Mouse (Mus musculus): ENCODE measurements around the gene Olfr812. TPM values are rescaled to one million over a fixed set of nuclear protein-coding genes. Genes with fewer than 3 reads are reported as not detected.
"Not testable (repeated sequence)": the region's sequence is repeated elsewhere in the genome, so short reads cannot be mapped to it uniquely, and the experiment has no call there.

Olfr812 gene
- polyA plus RNA-seq (2015; fragmentation: Nextera tagmentation; extraction: Ambion mirVana), result not detected in 2 replicates

DNA sequence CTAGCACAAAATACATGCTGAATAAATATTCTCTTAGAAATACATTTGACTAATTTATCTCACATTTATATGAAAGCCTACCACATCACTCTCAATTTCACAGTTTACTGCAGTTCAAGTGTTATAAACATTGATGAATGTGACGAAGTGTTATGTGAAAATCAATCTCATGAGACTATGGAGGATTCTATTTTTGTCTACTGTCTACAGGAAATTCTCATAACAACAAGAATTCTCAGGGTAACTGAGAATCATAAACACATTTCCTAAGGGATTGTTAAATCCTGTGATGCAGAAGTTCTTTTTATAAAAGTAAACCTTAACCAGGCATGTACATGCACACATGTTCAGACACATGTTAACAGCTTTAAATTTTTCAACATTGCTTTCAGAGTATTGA lies at the start of gene Olfr812:
TSS of gene Olfr812 (minus strand) at position 101 of the 400 bp plus-strand sequence.
- TF ChIP-seq CTCF (IDR thresholded peaks at IDR 0.05; ENCODE audit: low read depth), result no peak

DNA sequence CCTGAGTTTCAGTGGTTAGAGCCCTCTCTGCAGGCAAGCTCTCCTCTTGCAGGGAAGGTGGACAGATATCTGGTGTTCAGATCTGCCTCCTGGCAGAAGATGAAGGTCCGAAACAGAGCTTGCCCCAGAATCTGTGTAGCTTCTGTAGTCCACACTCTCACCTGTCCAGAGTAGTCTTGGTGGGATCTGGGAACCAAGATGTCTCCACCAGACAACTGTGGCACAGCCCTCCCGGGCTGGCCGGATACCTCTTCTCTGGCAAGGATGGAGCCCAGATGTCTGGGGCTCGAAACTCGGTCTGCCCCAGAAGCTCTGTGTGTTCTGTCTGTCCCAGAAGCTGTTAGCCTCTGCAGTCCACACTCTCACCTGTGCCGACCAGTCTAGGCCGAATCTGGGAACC lies 40.0 kb upstream of the Olfr812 start:
- no peak for DNase-seq (ENCODE audit: low spot score)
- Histone ChIP-seq H3K4me1 (replicated peaks; ENCODE audit: insufficient read depth, low read length) (no peaks in the 10 kb centered on the region), H3K36me3 (ENCODE audit: insufficient read depth, low read length) (no peaks in the 10 kb centered on the region), H3K9me3 (replicated peaks; ENCODE audit: low read length) (no peaks in the 10 kb centered on the region), H3K27ac (no peak overlapping the region), H3K4me2 (ENCODE audit: low read length) (no peak overlapping the region), H3K27me3 (ENCODE audit: insufficient read depth, low read length) (no peaks in the 10 kb centered on the region), H3K9ac (ENCODE audit: low read depth, low read length) (no peak overlapping the region), H3K4me3 (replicated peaks; ENCODE audit: low read depth, low read length) (no peak overlapping the region)
- TF ChIP-seq CTCF (IDR thresholded peaks at IDR 0.05; ENCODE audit: low read depth), result no peak
- WGBS, result 79% methylated on average over 7 of the region's 7 CpGs
- no peak for ATAC-seq (replicated peaks; ENCODE audit: low FRiP score, low read depth)

More for the DNA sequence above, at the start of gene Olfr812:
- ATAC-seq (replicated peaks; ENCODE audit: low FRiP score, low read depth) (no peak), DNase-seq (ENCODE audit: low spot score) (no peak)
- H3K9me3 ChIP-seq (replicated peaks; ENCODE audit: low read length), result no peaks in the 10 kb centered on the region
- no peak within 1 kb of the TSS for H3K27ac ChIP-seq
- H3K9ac ChIP-seq (ENCODE audit: low read depth, low read length), result no peak within 1 kb of the TSS
- no peaks in the 10 kb centered on the region for H3K36me3 ChIP-seq (ENCODE audit: insufficient read depth, low read length)
- WGBS, result 62% methylated on average over 1 of the region's 1 CpGs
- no peaks in the 10 kb centered on the region for H3K27me3 ChIP-seq (ENCODE audit: insufficient read depth, low read length)
- H3K4me3 ChIP-seq (replicated peaks; ENCODE audit: low read depth, low read length), result no peak within 1 kb of the TSS
- no peak within 1 kb of the TSS for H3K4me2 ChIP-seq (ENCODE audit: low read length)
- H3K4me1 ChIP-seq (replicated peaks; ENCODE audit: insufficient read depth, low read length), result no peaks in the 10 kb centered on the region

DNA sequence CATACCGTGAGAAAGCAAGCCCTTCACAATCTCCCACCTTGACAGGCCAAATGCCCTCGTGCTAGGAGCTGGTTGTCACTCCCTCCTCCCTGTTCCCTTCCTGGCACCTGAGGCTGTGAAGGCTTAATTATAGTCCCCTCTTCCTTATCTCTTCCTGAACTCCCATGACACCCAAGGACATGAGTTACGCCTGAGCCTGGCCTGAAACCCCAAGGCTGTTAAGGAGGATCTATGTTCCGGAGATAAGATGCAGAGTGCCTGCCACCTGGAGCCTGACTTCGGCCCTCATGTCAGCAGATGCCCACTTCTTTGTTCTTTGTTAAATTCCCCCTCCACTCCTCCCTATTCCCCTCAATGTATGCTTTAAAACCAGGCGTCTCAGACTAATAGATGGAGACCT lies 39.6 kb upstream of the Olfr812 start:
- DNase-seq (ENCODE audit: low spot score); ATAC-seq (replicated peaks; ENCODE audit: low FRiP score, low read depth); H3K9ac ChIP-seq (ENCODE audit: low read depth, low read length); H3K9me3 ChIP-seq (replicated peaks; ENCODE audit: low read length); H3K27ac ChIP-seq; H3K4me1 ChIP-seq (replicated peaks; ENCODE audit: insufficient read depth, low read length); H3K4me2 ChIP-seq (ENCODE audit: low read length); H3K36me3 ChIP-seq (ENCODE audit: insufficient read depth, low read length); H3K27me3 ChIP-seq (ENCODE audit: insufficient read depth, low read length); H3K4me3 ChIP-seq (replicated peaks; ENCODE audit: low read depth, low read length): not testable (repeated sequence)
- WGBS, result 80% methylated on average over 6 of the region's 6 CpGs

DNA sequence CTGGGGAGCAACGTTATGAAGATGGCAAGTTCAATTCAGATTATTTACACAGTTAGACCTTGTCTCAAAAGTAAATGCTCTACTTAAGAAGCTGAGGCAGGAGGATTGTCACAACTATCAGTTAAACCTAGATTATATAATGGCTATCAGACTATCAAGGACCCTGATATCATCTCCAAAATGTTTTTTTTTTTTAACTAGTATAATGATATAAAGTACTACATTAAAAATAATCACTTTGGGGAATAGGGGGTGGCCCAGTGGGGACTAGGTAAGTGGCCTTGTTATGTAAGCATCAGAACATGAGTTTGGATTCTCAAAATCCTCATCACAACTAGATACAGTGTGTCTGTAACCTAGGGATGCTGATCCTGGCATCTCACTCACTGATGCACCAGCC lies 33.9 kb upstream of the Olfr812 start, which contains the start of gene Olfr814:
TSS of gene Olfr814 (minus strand) at position 101 of the 400 bp plus-strand sequence.
- WGBS, result no CpG with 5 or more reads among the region's 1 CpGs
- not testable (repeated sequence) for H3K9ac ChIP-seq (ENCODE audit: low read depth, low read length); DNase-seq (ENCODE audit: low spot score); H3K4me2 ChIP-seq (ENCODE audit: low read length); H3K4me1 ChIP-seq (replicated peaks; ENCODE audit: insufficient read depth, low read length); ATAC-seq (replicated peaks; ENCODE audit: low FRiP score, low read depth); H3K27ac ChIP-seq; H3K36me3 ChIP-seq (ENCODE audit: insufficient read depth, low read length); H3K27me3 ChIP-seq (ENCODE audit: insufficient read depth, low read length); H3K4me3 ChIP-seq (replicated peaks; ENCODE audit: low read depth, low read length); H3K9me3 ChIP-seq (replicated peaks; ENCODE audit: low read length)

DNA sequence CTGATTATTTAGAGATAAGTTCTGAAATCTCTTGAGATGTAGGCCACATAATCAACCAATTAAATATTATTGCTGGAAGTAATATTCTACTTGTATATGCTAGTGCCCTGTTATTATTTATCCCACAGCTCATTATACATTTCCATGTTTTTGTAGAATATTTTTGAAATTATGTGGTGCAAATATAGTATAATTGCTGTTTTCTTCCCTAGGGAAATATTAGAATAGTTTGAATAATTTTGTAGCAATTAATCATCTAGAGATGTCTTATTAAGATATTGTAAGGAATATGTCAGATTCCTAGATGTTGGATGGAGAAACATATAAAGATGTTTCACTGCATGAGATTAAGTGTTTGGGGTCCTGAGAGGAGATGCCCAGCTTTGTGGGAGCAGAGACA lies 9.2 kb upstream of the Olfr812 start, which contains the start of gene Olfr813:
TSS of gene Olfr813 (plus strand) at position 301 of the 400 bp plus-strand sequence.
- Histone ChIP-seq H3K4me1 (replicated peaks; ENCODE audit: insufficient read depth, low read length) (no peaks in the 10 kb centered on the region), H3K9me3 (replicated peaks; ENCODE audit: low read length) (no peaks in the 10 kb centered on the region), H3K4me3 (replicated peaks; ENCODE audit: low read depth, low read length) (no peak within 1 kb of the TSS), H3K27ac (no peak within 1 kb of the TSS), H3K36me3 (ENCODE audit: insufficient read depth, low read length) (no peaks in the 10 kb centered on the region), H3K4me2 (ENCODE audit: low read length) (no peak within 1 kb of the TSS), H3K27me3 (ENCODE audit: insufficient read depth, low read length) (no peaks in the 10 kb centered on the region), H3K9ac (ENCODE audit: low read depth, low read length) (no peak within 1 kb of the TSS)
- TF ChIP-seq CTCF (IDR thresholded peaks at IDR 0.05; ENCODE audit: low read depth), result no peak
- DNase-seq (ENCODE audit: low spot score) (no peak), ATAC-seq (replicated peaks; ENCODE audit: low FRiP score, low read depth) (no peak)

DNA sequence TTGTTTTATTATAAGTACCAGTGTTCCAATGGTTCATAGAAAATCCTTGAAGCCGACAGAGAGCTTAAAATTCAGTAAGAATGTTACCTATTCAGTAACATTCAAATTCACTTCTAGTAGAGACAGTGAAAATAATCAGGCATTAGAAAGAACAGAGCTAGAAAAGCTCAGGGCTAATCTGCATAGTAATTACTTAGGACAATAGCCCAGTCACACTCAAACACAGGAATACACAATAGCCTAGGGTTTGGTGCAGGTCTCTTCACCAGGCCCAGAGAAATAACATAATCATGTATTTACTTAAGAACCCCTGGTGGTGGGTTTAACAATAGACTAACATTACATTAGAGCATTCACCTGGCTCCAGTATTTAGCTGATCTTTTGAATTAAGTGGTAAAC lies 1.4 kb upstream of the Olfr812 start:
- Histone ChIP-seq H3K4me1 (replicated peaks; ENCODE audit: insufficient read depth, low read length) (no peaks in the 10 kb centered on the region), H3K4me3 (replicated peaks; ENCODE audit: low read depth, low read length) (no peak overlapping the region), H3K9ac (ENCODE audit: low read depth, low read length) (no peak overlapping the region), H3K27me3 (ENCODE audit: insufficient read depth, low read length) (no peaks in the 10 kb centered on the region), H3K9me3 (replicated peaks; ENCODE audit: low read length) (no peaks in the 10 kb centered on the region), H3K4me2 (ENCODE audit: low read length) (no peak overlapping the region), H3K36me3 (ENCODE audit: insufficient read depth, low read length) (no peaks in the 10 kb centered on the region), H3K27ac (no peak overlapping the region)
- TF ChIP-seq CTCF (IDR thresholded peaks at IDR 0.05; ENCODE audit: low read depth), result no peak
- no peak for DNase-seq (ENCODE audit: low spot score)
- no peak for ATAC-seq (replicated peaks; ENCODE audit: low FRiP score, low read depth)
- WGBS, result 92% methylated on average over 1 of the region's 1 CpGs

DNA sequence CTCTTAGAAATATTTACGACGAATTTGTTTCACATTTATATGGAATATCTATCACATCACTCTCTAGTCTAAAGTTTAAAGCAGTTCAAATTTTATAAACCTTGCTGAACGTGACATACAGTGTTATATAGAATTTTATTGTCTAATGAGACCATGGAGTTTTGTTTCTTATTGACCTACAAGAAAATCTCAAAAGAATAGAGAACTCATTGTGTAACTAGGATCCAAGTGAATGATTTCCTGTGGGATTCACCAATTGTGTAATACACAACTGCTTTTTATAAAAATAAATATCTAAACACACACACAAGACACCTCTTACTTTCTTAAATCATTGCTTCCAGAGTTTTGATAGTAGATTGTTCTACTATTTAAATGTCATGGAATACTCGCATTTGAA lies 41.6 kb downstream of the Olfr812 start, which contains the start of gene Olfr811:
TSS of gene Olfr811 (minus strand) at position 101 of the 400 bp plus-strand sequence.
- 78% methylated on average over 4 of the region's 4 CpGs for WGBS
- Histone ChIP-seq H3K27ac (no peak within 1 kb of the TSS), H3K4me1 (replicated peaks; ENCODE audit: insufficient read depth, low read length) (no peaks in the 10 kb centered on the region), H3K9ac (ENCODE audit: low read depth, low read length) (no peak within 1 kb of the TSS), H3K4me2 (ENCODE audit: low read length) (no peak within 1 kb of the TSS), H3K36me3 (ENCODE audit: insufficient read depth, low read length) (no peaks in the 10 kb centered on the region), H3K9me3 (replicated peaks; ENCODE audit: low read length) (no peaks in the 10 kb centered on the region), H3K4me3 (replicated peaks; ENCODE audit: low read depth, low read length) (no peak within 1 kb of the TSS), H3K27me3 (ENCODE audit: insufficient read depth, low read length) (no peaks in the 10 kb centered on the region)
- no peak for ATAC-seq (replicated peaks; ENCODE audit: low FRiP score, low read depth)
- no peak for TF ChIP-seq CTCF (IDR thresholded peaks at IDR 0.05; ENCODE audit: low read depth)
- DNase-seq (ENCODE audit: low spot score), result no peak

All from kidney, postnatal 0 days (tissue).